Mouse (Mus musculus): ENCODE results near the gene Gm10518. TPM values are rescaled to one million over a fixed set of nuclear protein-coding genes. Genes with fewer than 3 reads are reported as not detected.
A peak's percentile ranks its signal among the peaks of the same experiment; 100 is the strongest.

The Gm10518 gene
- polyA plus RNA-seq (2012; ENCODE audit: insufficient read depth, insufficient read length, missing spikeins) = not detected in 2 replicates

- Histone ChIP-seq H3K27ac (replicated peaks; ENCODE audit: low read depth, low read length) (peak within 1 kb of the TSS; percentile 91), H3K4me1 (ENCODE audit: control insufficient read depth, insufficient read depth, insufficient read length, low read length) (no peaks in the 10 kb centered on the region; the same call in 1 of the 2 replicates), H3K4me3 (ENCODE audit: insufficient read depth, low read depth, low read length) (peak within 1 kb of the TSS; percentile 87)
Observed at GRCm38 (mm10) chr1:179802610-179803512, at the start of gene Gm10518. Gene Gm10518 (plus strand): TSS chr1:179803376.

DNA sequence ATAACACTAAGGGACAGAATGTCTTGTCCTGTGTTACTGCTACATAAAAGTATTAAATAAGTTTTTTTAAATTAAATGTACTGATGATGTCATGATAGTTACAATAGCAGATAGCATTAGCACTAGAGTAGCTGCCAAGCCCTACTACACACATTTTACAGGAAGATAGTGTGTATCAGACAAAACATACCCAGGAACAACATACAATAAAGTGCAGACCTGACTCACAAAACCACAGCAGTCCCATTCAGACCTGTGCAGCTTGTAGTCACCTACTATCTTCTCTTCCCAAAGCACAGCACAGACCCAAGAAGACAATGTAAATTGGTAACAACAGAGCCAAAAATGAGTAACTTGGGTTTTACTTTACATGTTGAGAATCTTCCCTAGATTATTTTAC is 46.7 kb upstream of the Gm10518 start:
- Histone ChIP-seq H3K4me3 (ENCODE audit: insufficient read depth, low read depth, low read length) (no peak overlapping the region), H3K4me1 (ENCODE audit: control insufficient read depth, insufficient read depth, insufficient read length, low read length) (no peaks in the 10 kb centered on the region), H3K27ac (replicated peaks; ENCODE audit: low read depth, low read length) (no peak overlapping the region)

DNA sequence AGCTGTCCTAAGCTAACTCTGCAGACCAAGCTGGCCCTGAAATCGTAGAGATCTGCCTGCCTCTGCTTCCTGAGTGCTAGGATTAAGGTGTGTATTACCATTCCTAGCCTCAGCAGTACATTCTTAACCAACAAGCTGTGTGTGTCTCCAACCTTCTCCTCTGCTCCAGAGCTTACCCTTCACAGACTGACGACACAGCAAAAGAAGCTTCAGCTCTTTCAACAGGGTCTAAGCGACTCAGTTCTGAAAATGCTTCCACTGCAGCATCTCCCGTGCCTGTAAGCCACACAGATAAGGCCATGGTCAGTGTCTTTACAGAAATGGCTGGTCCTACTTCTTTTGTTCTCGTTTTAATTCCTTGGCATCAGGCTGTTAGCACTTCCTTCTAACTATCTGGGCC is 43.1 kb upstream of the Gm10518 start:
- Histone ChIP-seq H3K4me1 (ENCODE audit: control insufficient read depth, insufficient read depth, insufficient read length, low read length) (no peaks in the 10 kb centered on the region), H3K27ac (replicated peaks; ENCODE audit: low read depth, low read length) (no peak overlapping the region), H3K4me3 (ENCODE audit: insufficient read depth, low read depth, low read length) (no peak overlapping the region)

GRCm38 (mm10) chr1:179760553-179760952 is 42.6 kb upstream of the Gm10518 start:
- Histone ChIP-seq H3K4me1 (ENCODE audit: control insufficient read depth, insufficient read depth, insufficient read length, low read length) (no peaks in the 10 kb centered on the region), H3K4me3 (ENCODE audit: insufficient read depth, low read depth, low read length) (no peak overlapping the region), H3K27ac (replicated peaks; ENCODE audit: low read depth, low read length) (no peak overlapping the region)

DNA sequence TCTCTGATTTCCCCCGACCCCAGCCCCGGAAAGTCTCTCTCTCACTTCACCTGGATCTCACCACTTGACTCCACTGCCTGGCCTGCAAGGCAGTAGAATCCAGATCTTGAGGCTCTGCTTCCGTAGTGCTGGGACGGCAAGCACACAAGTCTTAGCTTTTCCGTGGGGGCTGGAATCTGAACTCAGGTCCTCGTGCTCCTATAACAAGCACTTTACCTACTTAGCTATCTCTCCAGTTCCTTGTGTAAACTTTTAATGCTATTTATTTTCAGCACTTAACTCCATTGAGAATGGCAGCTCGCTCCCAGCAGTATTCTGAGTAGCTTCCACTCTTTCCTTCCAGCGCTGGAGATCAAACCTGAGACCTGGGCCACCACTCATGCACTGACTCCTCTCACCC is 26.3 kb upstream of the Gm10518 start:
- no peaks in the 10 kb centered on the region for H3K4me1 ChIP-seq (ENCODE audit: control insufficient read depth, insufficient read depth, insufficient read length, low read length)
- H3K27ac ChIP-seq (replicated peaks; ENCODE audit: low read depth, low read length) = no peak overlapping the region
- H3K4me3 ChIP-seq (ENCODE audit: insufficient read depth, low read depth, low read length) = no peak overlapping the region

DNA sequence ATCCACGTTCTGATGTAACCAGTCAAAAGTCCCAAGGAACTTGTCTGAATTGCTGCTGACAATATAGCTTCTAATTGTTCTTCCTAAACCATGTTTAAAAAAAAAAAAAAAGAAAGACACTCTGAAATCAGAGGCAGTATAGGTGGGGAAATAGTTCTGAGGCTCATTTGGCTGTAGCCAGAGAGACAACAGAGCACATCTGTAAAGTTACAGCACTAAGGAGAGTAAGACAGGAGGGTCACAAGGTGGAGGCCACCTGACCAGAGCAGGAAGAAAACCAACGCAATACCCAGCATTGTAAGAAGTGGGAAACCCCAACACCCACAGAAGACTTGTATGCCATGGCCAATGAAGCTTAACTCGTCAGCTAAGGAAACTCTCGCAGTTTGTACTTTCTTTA is 19.1 kb upstream of the Gm10518 start:
- no peaks in the 10 kb centered on the region for H3K4me1 ChIP-seq (ENCODE audit: control insufficient read depth, insufficient read depth, insufficient read length, low read length)
- no peak overlapping the region for H3K27ac ChIP-seq (replicated peaks; ENCODE audit: low read depth, low read length)
- H3K4me3 ChIP-seq (ENCODE audit: insufficient read depth, low read depth, low read length) = no peak overlapping the region

GRCm38 (mm10) chr1:179785502-179785901 is 17.7 kb upstream of the Gm10518 start:
- H3K4me1 ChIP-seq (ENCODE audit: control insufficient read depth, insufficient read depth, insufficient read length, low read length) = no peaks in the 10 kb centered on the region
- no peak overlapping the region for H3K4me3 ChIP-seq (ENCODE audit: insufficient read depth, low read depth, low read length)
- no peak overlapping the region for H3K27ac ChIP-seq (replicated peaks; ENCODE audit: low read depth, low read length)

DNA sequence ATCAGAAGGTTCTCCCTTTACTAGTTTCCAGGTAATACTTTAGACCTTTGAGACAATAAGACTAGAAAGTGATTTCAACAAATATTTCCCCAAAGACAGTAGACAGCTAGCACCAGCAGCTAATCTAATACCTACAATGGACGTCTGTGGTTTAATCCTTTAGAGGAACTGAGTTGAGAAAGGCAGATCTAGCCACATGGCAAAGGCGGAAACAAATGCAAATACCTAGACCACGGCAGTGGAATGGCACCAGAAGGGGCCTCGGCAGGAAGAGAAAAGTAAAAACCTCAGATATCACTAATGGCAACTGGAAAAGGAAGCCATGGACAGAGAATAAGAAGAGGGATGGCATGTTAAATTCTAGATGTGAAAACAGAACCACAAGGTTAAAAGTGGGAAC is 15.9 kb upstream of the Gm10518 start:
- no peak overlapping the region for H3K4me3 ChIP-seq (ENCODE audit: insufficient read depth, low read depth, low read length)
- H3K27ac ChIP-seq (replicated peaks; ENCODE audit: low read depth, low read length) = no peak overlapping the region
- H3K4me1 ChIP-seq (ENCODE audit: control insufficient read depth, insufficient read depth, insufficient read length, low read length) = no peaks in the 10 kb centered on the region

DNA sequence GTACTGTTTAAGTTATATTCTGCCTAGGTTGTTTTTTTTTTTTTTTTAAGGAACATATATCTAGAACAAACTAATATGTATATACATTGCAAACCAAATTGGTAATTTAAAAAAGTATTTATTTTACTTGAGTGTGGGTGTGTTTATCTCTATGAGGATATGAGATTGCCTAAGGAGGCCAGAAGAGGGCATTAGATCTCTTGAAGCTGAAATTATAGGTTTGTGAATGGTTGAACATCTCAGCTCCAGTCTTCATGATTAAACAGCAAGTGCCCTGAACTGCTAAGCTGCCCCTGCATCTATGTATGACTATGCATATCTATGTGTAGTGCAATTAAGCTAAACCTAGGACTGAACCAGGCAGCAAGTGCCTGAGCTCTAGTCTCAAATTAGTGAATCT is 4.4 kb upstream of the Gm10518 start:
- Histone ChIP-seq H3K27ac (replicated peaks; ENCODE audit: low read depth, low read length) (no peak overlapping the region), H3K4me1 (ENCODE audit: control insufficient read depth, insufficient read depth, insufficient read length, low read length) (no peaks in the 10 kb centered on the region; the same call in 1 of the 2 replicates), H3K4me3 (ENCODE audit: insufficient read depth, low read depth, low read length) (no peak overlapping the region)

GRCm38 (mm10) chr1:179803513-179804139 is 450 bp downstream of the Gm10518 start, which contains the start of gene Ahctf1:
Gene Ahctf1 (minus strand): TSS chr1:179803680.
- Histone ChIP-seq H3K4me3 (ENCODE audit: insufficient read depth, low read depth, low read length) (peak within 1 kb of the TSS; percentile 87), H3K4me1 (ENCODE audit: control insufficient read depth, insufficient read depth, insufficient read length, low read length) (no peaks in the 10 kb centered on the region; the same call in 1 of the 2 replicates)

GRCm38 (mm10) chr1:179804140-179804881 is 1.1 kb downstream of the Gm10518 start:
- Histone ChIP-seq H3K4me1 (ENCODE audit: control insufficient read depth, insufficient read depth, insufficient read length, low read length) (no peaks in the 10 kb centered on the region; the same call in 1 of the 2 replicates), H3K4me3 (ENCODE audit: insufficient read depth, low read depth, low read length) (peak overlapping the region; percentile 87), H3K27ac (replicated peaks; ENCODE audit: low read depth, low read length) (peak overlapping the region; percentile 44; the same call in 1 of the 2 replicates)

More at GRCm38 (mm10) chr1:179803513-179804139, 450 bp downstream of the Gm10518 start, which contains the start of gene Ahctf1:
- H3K27ac ChIP-seq (replicated peaks; ENCODE audit: low read depth, low read length) = peak within 1 kb of the TSS; percentile 91

GRCm38 (mm10) chr1:179805751-179806150 is 2.6 kb downstream of the Gm10518 start:
- Histone ChIP-seq H3K4me3 (ENCODE audit: insufficient read depth, low read depth, low read length) (no peak overlapping the region), H3K4me1 (ENCODE audit: control insufficient read depth, insufficient read depth, insufficient read length, low read length) (no peaks in the 10 kb centered on the region), H3K27ac (replicated peaks; ENCODE audit: low read depth, low read length) (no peak overlapping the region)

DNA sequence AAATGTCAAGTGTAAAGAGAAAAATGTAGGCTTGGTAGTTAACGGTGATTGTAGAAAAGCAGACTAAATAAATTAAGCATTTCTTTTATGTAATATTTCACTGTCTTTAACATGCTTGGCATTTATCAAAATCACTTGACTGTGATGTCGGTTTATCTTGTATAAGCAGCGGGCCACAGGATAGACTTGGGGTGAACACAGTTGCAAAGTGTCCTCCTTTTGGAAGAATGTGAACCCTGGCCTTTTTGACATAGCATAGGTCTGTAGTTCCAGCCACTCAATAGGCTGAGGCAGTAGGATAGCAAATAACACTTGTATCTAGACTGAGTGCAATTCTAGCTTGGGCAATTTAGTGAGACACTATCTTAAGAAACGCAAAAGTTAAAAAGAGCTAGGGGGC is 4.3 kb downstream of the Gm10518 start:
- Histone ChIP-seq H3K4me1 (ENCODE audit: control insufficient read depth, insufficient read depth, insufficient read length, low read length) (no peaks in the 10 kb centered on the region), H3K27ac (replicated peaks; ENCODE audit: low read depth, low read length) (no peak overlapping the region), H3K4me3 (ENCODE audit: insufficient read depth, low read depth, low read length) (no peak overlapping the region)

DNA sequence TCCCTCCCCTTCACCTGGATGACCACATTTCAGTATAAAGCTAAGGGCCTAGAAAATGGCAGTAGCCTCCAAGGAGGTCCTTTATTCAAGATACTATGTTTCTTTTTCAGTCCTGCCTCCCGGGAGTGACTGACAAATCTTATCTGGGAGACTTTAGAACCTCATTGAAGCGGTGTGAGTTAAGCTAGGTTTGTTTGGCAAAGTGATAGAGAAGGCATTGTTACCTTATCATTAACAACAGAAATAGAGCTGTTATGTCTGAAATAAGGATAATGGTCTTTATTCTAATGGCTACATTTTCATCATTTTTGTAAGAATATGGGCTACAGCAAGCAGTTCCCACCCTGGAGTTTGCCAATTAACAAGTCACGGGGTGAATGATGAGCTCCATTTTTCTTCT is 5.1 kb downstream of the Gm10518 start:
- H3K27ac ChIP-seq (replicated peaks; ENCODE audit: low read depth, low read length) = no peak overlapping the region
- H3K4me1 ChIP-seq (ENCODE audit: control insufficient read depth, insufficient read depth, insufficient read length, low read length) = no peaks in the 10 kb centered on the region
- no peak overlapping the region for H3K4me3 ChIP-seq (ENCODE audit: insufficient read depth, low read depth, low read length)

GRCm38 (mm10) chr1:179813385-179813784 is 10.2 kb downstream of the Gm10518 start:
- no peak overlapping the region for H3K27ac ChIP-seq (replicated peaks; ENCODE audit: low read depth, low read length)
- H3K4me3 ChIP-seq (ENCODE audit: insufficient read depth, low read depth, low read length) = no peak overlapping the region
- H3K4me1 ChIP-seq (ENCODE audit: control insufficient read depth, insufficient read depth, insufficient read length, low read length) = no peaks in the 10 kb centered on the region
